Mouse (Mus musculus) megakaryocyte, embryonic 14.5 days (primary cell): ENCODE results near the gene Rps27a. TPM values are rescaled to one million over a fixed set of nuclear protein-coding genes. Genes with fewer than 3 reads are reported as not detected.

Experiments used
- H3K27me3 ChIP-seq: replicated peaks from 2 replicates; pipeline ENCODE3; 2012; ENCODE audit warnings: inconsistent platforms
- H3K36me3 ChIP-seq: replicated peaks from 2 replicates; pipeline ENCODE3; 2012; ENCODE audit warnings: low read length, inconsistent platforms, mixed read lengths
- H3K4me1 ChIP-seq: 2 replicates; pipeline ENCODE4 v1.6.1; 2012; ENCODE audit warnings: inconsistent platforms
- H3K4me3 ChIP-seq: replicated peaks from 2 replicates; pipeline ENCODE3; 2012; ENCODE audit warnings: moderate library complexity, mild to moderate bottlenecking, inconsistent platforms
- H3K9me3 ChIP-seq: 2 replicates; pipeline ENCODE4 v1.6.1; 2012; ENCODE audit warnings: inconsistent platforms
- FLI1 ChIP-seq: IDR thresholded peaks from 2 replicates; pipeline ENCODE4 v1.6.1; 2012; ENCODE audit warnings: low read length, inconsistent platforms, mixed read lengths
- GATA1 ChIP-seq: IDR thresholded peaks from 3 replicates; pipeline ENCODE4 v1.6.1; 2012; ENCODE audit warnings: mixed read lengths, low read length, inconsistent platforms, borderline replicate concordance
- polyA plus RNA-seq: library from polyadenylated mRNA; stranded (reverse); fragments of >175 nt; gene quantifications from 2 replicates; pipeline ENCODE4 v1.2.3, GENCODE M21; 2012; ENCODE audit warnings: low replicate concordance; ENCODE audit not compliant: insufficient read depth

The Rps27a gene
- polyA plus RNA-seq, result 9.5 and 110 TPM in 2 replicates

DNA sequence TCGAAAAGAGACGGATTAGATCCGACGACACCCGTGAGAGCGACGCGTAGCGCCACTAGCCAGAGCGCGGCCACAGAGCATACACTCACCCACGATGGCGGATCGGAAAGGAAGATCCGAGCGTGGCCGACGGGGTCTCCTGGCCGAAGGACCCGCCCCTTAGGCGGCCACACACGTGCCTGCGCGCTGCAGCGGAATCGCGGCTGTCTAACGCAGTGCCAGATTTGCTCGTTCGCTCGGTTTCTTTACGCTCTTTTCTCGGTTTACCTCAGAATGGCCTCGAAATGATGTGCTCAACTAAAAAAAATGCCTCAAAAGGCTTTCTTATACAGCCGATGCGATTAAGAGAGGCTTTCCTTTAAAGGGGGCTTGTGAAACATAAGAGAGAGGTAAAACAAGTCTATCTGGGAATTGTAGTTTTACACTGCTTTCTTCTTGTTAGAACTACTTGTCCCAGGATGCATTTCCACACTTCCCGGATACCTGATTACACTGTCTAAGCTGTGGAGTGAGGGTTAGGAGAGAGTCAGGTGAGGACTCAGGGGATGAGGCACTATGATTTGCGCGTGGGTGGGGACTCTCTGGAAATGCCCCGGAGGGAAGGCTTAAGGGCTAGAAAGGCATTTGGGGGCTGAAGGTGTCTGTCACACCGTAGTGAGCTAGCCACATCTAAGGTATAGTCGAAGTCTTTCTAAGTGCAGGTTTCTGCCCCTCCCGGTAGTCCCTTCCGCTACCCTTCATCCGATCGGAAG is at the start of gene Rps27a, which contains the start of gene Clhc1:
Gene Rps27a, minus strand, starts transcription at position 358 of the 752 bp plus-strand sequence.
Gene Clhc1, plus strand, starts transcription at position 199 of the 752 bp plus-strand sequence.
- Histone ChIP-seq H3K27me3 (no peaks in the 10 kb centered on the region), H3K36me3 (peaks cover 34% of the 10 kb centered on the region), H3K4me1 (peaks cover 22% of the 10 kb centered on the region)

DNA sequence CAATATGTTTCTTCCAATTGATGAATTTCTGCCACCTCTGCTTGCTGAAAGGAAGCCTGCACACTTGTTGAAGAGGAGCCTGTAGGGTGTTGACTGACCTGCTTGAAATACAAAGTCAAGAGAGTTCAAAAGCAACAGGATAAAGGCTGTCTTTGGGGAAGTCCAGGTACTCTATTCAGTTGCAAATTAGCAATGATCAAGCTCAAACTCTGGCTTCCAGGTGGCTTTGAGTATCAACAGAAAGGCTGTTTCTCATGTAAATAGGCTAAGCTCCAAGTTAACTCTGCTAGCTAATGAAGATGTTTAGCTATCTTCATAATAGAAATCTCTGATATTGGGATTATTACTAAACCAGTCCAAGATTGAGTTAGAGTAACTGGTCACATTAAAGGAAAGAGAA is 49.2 kb upstream of the Rps27a start:
- Histone ChIP-seq H3K9me3 (peaks cover 16% of the 10 kb centered on the region), H3K4me3 (no peak overlapping the region), H3K27me3 (no peaks in the 10 kb centered on the region), H3K4me1 (no peaks in the 10 kb centered on the region), H3K36me3 (no peaks in the 10 kb centered on the region)
- TF ChIP-seq GATA1 (no peak), FLI1 (no peak)

More for the DNA sequence above, at the start of gene Rps27a, which contains the start of gene Clhc1:
- TF ChIP-seq FLI1, result no peak
- Histone ChIP-seq H3K9me3 (no peaks in the 10 kb centered on the region), H3K4me3 (peak within 1 kb of the TSS; percentile 97)

DNA sequence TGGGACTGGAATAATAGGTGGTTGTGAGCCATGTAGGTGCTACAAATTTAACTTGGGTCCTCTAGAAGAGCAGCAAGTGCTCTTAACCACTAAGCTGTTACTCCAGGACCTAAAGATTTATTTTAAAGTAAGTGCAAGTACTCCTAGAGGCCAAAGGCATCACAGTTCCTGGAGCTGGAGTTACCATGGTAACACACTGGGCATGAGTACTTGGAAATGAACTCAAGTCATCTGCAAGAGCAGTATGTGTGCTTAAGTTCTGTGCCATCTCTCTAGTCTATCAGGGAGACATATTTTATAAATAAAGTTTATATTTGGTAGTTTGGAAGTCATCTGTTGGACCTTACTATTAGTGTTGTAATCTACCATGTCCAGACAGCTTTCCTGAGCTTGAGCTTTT is 47.3 kb upstream of the Rps27a start:
- H3K27me3 ChIP-seq, result no peaks in the 10 kb centered on the region
- TF ChIP-seq GATA1, result no peak
- TF ChIP-seq FLI1, result no peak
- no peaks in the 10 kb centered on the region for H3K36me3 ChIP-seq
- H3K4me1 ChIP-seq, result no peaks in the 10 kb centered on the region
- no peak overlapping the region for H3K4me3 ChIP-seq
- peaks cover 16% of the 10 kb centered on the region for H3K9me3 ChIP-seq

DNA sequence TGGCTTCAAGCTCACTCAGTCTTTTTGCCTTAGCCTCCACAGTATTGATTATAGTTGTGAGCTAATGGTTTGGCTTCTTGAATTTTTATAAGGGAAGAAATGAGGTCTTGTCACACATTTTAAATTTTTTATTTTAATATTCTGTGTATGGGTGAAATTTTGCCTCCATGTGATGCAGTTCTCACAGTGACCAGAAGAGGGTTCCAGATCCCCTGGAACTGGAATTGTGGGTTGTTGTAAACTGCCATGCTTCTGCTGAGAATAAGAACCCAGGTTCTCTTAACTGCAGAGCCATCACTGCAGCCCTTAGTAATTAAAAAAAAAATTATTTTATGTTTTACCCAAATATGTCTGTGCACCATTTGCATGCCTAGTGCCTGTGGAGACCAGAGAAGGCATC is 31.7 kb upstream of the Rps27a start:
- Histone ChIP-seq H3K36me3 (no peaks in the 10 kb centered on the region), H3K9me3 (peaks cover 7% of the 10 kb centered on the region; the same call in 1 of the 2 replicates), H3K4me1 (no peaks in the 10 kb centered on the region), H3K4me3 (no peak overlapping the region), H3K27me3 (no peaks in the 10 kb centered on the region)
- TF ChIP-seq FLI1 (no peak), GATA1 (no peak)

DNA sequence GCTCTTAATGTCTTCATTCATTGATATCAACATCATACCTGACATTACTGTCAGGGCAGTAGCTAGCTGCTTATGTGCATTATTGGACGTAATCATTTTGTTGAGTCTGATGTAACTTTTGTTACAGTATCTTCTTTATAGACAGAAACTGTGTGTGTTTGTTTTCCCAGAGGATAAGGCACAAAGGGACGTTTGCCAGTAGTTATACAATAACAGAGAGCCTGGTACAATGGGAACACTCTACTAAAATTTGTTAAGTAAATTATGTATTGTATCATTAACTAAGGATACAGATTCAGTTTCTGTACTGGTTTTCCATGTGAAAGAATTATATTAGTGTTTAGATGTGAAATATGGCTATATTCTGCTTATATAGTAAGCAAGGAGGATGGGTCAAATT is 24.7 kb upstream of the Rps27a start:
- no peak overlapping the region for H3K4me3 ChIP-seq
- H3K9me3 ChIP-seq, result no peaks in the 10 kb centered on the region
- TF ChIP-seq FLI1 (no peak), GATA1 (no peak)
- no peaks in the 10 kb centered on the region for H3K36me3 ChIP-seq
- H3K27me3 ChIP-seq, result peaks cover 3% of the 10 kb centered on the region
- peaks cover 11% of the 10 kb centered on the region; the same call in 1 of the 2 replicates for H3K4me1 ChIP-seq

DNA sequence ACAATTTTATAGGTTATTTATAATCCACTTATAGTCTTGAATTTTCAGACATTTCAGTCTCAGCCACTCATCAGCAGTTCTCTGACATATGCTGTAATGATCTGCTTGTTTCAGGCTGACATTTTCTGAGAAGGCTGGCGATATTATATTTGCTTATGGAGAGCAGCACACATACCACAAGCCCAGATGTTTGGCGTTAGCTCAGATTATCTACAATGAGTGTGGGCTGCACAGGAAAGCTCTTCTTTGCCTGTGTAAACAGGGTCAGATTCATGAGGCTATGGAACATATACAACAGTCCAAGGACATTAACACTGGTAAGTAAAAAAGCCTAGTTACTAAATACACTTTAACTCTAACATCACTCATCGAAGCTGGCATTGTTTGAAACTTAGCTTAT is 23.6 kb upstream of the Rps27a start:
- Histone ChIP-seq H3K36me3 (no peaks in the 10 kb centered on the region), H3K9me3 (no peaks in the 10 kb centered on the region), H3K4me3 (no peak overlapping the region), H3K27me3 (peaks cover 3% of the 10 kb centered on the region), H3K4me1 (peaks cover 11% of the 10 kb centered on the region; the same call in 1 of the 2 replicates)
- TF ChIP-seq FLI1, result no peak
- TF ChIP-seq GATA1, result no peak

DNA sequence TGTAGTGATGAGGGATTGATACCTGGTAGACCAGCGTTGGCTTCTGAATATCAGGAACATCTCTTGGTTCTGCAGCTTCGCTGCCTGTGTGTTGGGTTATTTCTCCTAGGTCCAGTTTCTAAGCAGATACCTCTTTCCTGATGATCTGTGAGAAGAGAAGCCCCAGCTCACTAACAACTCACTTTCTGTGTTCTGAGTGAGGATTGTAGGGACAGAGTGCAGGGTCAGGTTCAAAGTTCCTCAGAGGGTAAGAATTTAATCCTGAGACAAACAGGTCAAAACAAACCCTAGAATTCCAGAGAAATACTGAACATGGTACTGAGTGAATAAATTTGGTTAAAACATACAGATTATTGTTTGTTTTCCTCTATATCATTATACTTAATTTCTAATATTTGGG is 15.5 kb upstream of the Rps27a start:
- H3K4me1 ChIP-seq, result 0 out of 2 replicates have a peak, but pooled peaks cover under 1% of the 10 kb centered on the region
- no peak for TF ChIP-seq GATA1
- no peak for TF ChIP-seq FLI1
- no peaks in the 10 kb centered on the region for H3K9me3 ChIP-seq
- no peaks in the 10 kb centered on the region for H3K36me3 ChIP-seq
- no peak overlapping the region for H3K4me3 ChIP-seq
- no peaks in the 10 kb centered on the region for H3K27me3 ChIP-seq

DNA sequence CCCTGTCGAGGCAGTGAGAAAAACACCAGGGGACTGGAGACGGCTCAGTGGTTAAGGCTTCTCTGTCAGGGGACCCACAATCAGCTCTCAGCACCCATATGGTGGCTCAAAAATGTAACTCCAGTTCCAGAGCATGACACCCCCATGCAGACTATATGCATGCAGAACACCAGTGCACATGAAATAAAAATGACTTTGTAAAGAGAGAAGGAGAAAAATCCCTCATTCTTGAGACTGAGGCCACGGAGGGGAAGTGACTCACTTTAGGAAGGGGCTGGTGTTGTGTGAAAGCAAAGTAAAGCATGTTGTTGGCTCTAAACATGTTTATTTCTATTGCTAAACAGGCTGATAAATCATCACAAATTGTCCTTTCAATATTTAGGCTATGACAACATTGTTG is 13.1 kb upstream of the Rps27a start:
- TF ChIP-seq FLI1 (no peak), GATA1 (no peak)
- no peak overlapping the region for H3K4me3 ChIP-seq
- H3K9me3 ChIP-seq, result no peaks in the 10 kb centered on the region
- H3K27me3 ChIP-seq, result no peaks in the 10 kb centered on the region
- no peaks in the 10 kb centered on the region for H3K4me1 ChIP-seq
- no peaks in the 10 kb centered on the region for H3K36me3 ChIP-seq

DNA sequence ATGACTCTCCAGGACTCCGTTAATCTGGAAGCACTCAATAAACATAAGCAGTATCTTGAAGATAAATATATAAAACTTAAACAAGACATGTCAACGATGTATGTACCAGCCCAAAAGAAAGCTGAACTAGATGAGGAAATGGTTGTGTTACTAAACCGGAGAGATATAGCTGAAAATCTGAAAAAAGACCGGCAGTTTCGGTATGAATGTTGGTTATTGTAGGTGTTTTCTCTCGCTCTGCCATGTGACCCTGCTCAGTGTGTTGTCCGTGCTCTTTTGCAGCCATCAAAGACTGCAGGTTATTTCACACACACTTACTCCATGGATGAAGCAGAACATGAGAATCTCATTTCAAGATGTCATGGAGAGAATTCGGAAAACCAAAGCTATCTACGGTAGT is 12.5 kb upstream of the Rps27a start:
- H3K9me3 ChIP-seq, result no peaks in the 10 kb centered on the region
- H3K4me1 ChIP-seq, result no peaks in the 10 kb centered on the region
- TF ChIP-seq FLI1 (no peak), GATA1 (no peak)
- H3K36me3 ChIP-seq, result no peaks in the 10 kb centered on the region
- no peaks in the 10 kb centered on the region for H3K27me3 ChIP-seq
- no peak overlapping the region for H3K4me3 ChIP-seq

DNA sequence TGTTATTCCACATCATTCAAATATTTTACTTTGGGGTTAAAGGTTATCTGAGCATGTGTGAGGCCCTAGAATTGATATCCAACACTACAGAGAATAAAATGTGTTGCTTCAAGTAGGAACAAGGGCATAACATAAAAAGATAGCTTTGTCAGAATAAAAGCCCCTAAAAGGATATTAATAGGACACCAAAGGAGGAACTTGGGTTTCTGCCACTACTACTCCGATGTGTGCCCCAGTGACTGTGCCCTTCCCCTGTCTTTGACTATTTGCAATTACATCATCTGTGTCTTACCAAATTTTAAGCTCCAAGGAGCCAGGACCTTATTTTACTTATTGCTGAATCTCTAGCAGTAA is 1.5 kb upstream of the Rps27a start:
- peaks cover 22% of the 10 kb centered on the region for H3K36me3 ChIP-seq
- H3K4me3 ChIP-seq, result no peak overlapping the region
- H3K4me1 ChIP-seq, result peaks cover 22% of the 10 kb centered on the region
- TF ChIP-seq GATA1 (no peak), FLI1 (no peak)
- H3K9me3 ChIP-seq, result no peaks in the 10 kb centered on the region
- no peaks in the 10 kb centered on the region for H3K27me3 ChIP-seq
